Mouse (Mus musculus) thymus, adult 2 months (tissue): ENCODE data around the gene S100b.

Experiments
- CTCF ChIP-seq: fragments of 200-500 bp; IDR thresholded peaks from 2 replicates; pipeline ENCODE4 v1.5.1; 2012; ENCODE audit warnings: mild to moderate bottlenecking, control low read depth, low read length, moderate library complexity, borderline replicate concordance; ENCODE audit not compliant: control insufficient read depth, poor library complexity, insufficient read depth; ENCODE audit errors: extremely low read depth
- POLR2A ChIP-seq: fragments of 200-500 bp; IDR thresholded peaks from 2 replicates; pipeline ENCODE4 v1.6.1; 2012; ENCODE audit warnings: mild to moderate bottlenecking, low read length, control low read depth, moderate library complexity; ENCODE audit not compliant: control insufficient read depth, poor library complexity, insufficient read depth; ENCODE audit errors: extremely low read depth

- no peak for TF ChIP-seq CTCF
- TF ChIP-seq POLR2A = no peak
These were observed 27.7 kb upstream of the S100b start for GRCm38 (mm10) chr10:76225944-76226343.
